Mouse (Mus musculus) right cerebral cortex, postnatal 25 days (tissue): ENCODE data around the gene Bmpr2.
A peak's percentile ranks its signal among the peaks of the same experiment; 100 is the strongest.

Source experiments
- DNase-seq: peaks from one replicate; pipeline ENCODE4 v3.0.0; 2022

Gene Bmpr2

DNA sequence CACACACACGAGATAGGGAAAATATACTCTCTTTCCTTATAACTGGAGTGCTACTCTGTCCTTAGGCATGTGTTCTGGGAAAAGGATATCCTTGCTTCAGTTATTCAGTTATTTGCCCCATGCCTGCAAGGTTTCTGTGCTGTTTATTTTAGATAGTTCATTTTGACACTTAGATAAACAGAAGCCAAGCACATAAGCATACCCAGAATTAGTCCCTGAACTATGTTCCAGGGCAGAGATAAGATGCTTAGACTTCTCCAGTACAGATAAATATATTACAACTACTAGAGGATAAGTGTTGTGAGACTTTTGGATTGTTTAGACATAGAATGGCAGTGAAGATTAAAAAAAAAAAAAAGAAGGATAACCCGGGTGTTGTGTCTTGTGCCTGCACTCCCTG is 41.2 kb downstream of the Bmpr2 start:
- DNase-seq = no peak

DNA sequence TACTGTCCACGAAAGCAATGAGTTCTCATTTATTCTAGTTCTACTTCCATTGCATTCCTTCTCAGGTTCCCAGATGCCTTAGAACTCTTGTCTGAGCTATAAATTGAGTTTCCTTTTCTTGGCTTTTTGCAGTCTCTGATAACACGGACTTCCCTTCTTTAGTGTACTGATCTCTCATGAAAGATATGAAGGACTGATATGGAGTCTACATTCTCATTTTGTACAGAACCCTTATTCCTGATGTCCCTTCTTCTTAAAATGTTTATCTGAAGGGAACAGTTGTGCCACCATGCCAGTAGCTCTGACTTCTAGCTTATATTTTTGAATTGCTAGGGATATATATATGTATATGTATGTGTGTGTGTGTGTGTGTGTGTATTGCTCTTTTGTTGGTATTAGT is 46.7 kb downstream of the Bmpr2 start:
- no peak for DNase-seq

DNA sequence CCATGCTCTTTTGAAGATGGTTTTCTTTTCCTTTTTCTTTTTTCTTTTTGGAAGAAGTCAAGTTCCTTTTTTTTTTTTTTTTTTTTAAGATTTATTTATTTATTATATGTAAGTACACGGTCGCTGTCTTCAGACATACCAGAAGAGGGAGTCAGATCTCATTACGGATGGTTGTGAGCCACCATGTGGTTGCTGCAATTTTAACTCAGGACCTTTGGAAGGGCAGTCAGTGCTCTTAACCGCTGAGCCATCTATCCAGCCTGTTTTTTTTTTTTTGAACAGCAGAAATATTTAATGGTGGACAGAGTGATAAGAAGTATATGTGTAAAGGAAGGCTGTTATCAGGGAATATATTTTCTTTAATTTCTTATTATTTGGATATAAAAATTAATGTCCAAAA is 49.6 kb downstream of the Bmpr2 start:
- DNase-seq = no peak

DNA sequence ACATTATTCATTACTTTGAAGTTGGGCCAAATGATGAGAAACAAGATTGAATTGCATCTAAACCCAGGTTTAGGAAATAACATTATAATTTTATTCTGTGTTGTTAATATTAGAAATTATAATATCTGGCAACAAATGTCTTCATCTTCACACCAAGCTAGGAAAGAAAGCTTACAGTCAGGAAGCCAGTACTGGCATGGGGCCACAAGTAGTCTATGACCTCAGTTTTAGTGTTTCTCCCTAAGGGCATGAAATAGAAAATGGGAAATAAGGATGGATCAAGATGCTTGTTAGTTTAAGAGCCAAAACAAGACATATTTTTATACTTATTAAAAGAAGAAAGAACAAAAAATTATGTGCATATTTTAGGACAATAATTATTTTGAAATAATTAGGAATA is 62.2 kb downstream of the Bmpr2 start:
- no peak for DNase-seq

DNA sequence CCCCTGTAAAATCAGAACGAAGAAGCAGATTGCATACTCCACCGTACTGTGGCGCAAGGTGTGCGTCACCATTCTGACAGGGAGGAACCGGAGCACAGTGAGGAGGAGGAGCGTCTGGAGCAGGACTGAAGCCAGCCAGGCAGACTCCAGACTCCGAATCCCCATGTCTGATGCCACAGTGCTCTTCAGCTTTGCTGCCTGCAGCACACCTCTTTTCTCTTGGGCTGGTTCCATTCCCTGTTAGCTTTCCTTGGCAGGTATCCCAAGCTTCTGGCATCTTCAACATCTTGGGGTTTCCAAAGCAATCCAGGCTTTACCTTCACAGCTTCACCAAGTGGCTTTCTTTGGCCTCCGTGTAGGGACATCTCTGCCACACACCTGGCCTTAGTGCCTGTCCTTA is 63.4 kb downstream of the Bmpr2 start:
- peak; percentile 47 for DNase-seq

DNA sequence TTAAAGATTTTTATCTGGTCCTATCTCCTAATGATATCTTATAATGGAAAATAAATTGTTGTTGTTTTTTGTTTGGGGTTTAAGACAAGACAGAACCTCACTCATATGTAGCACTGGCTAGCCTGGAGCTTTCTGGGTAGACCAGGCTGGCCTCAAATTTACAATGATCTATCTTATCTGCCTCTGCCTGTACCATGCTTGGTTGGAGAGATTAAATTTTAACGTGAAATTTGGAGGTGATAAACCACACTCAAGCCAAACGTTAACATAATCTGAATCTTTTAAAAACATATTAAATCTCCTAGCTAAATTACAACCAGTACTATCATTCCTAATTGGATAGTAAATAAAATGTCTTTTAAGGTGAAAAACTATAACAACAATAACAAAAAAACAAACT is 66.2 kb downstream of the Bmpr2 start:
- DNase-seq = no peak

DNA sequence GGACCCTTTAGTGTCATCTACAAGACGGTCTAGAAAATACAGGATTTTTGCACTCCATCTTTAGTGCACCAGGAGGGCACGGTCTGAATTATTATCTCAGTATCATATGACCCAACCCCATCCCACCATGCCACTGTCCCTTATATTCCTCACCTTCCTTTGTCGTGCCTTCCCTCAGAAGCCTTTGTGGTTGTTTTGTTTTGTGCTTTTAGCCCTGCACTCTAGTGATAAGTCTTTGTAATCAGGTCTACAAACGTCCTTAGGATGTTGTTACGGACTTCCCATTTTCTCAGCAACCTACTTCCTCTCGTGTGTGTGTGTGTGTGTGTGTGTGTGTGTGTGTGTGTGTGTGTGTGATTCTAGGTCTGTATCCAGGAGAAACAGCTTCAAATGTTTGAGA is 67.0 kb downstream of the Bmpr2 start:
- no peak for DNase-seq

DNA sequence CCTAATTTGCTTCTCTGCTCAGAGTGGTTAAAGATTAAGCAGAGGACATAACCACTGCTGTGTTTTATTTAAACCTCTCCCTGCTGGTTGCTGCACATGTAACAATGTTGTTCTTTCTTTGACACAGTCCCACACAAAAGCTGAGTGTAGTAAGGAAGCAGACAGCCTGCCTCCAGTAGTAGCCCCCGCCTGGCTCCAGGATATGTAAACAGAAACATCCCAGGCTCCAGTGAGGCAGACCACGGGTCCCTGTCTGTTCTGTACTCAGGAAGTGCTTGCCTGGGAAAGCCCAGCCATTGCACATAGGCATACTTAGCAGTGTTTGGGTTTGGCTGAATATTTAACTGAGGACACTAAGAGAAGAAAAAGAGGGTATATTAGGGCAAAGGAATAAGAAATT is 70.5 kb downstream of the Bmpr2 start:
- DNase-seq = peak; percentile 10

DNA sequence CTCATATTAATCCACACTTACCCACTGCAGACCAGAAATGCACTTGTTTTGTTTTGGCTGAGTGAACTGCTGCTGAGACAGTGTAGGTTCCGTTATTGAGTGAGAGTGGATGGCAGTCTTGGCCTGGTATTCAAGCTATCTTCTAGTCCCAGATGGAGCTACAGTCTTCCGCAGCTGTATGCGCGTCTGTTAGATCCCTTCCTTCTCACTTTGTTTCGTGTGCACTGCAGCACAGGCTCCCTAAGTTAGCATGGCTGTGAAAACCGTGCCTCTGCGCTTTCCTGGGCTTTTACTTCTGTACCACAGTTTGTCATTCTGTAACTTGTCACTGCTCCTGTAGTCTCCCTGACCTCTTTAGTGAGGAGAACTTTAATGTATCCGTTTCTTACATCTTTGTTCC is 85.1 kb downstream of the Bmpr2 start:
- DNase-seq = no peak

DNA sequence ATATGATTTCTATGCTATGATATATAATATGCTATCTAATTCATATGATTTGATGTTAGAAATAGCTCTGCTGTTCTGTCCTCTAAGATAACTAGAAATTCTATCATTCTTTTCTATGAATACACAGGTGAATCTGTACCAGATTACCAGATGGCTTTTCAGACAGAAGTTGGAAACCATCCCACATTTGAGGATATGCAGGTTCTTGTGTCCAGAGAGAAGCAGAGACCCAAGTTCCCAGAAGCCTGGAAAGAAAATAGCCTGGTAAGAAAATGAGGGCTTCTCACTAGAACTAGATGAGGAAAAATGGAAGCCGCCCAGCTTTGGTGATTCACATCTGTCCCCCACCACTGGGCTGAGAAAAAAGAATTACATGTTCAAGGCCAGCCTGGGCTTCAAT is 95.8 kb downstream of the Bmpr2 start:
- no peak for DNase-seq

DNA sequence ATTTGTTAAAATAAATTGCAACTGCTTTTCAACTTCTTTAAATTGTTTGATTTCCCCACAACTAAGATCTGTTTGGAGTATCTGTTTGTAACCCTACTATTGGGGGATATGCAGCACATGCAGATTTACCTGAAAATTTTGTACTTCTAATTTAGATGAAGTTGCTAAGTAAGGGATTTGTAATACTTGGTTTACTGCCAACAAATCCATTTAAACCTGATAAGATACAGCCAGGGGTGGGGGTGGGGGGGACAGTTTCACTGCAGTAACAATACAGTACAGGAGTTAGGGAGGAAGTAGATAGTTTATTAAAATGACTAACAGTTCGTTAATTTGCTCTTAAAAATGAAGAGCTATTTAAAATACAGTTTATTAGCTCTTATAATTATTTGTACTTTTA is 98.9 kb downstream of the Bmpr2 start:
- no peak for DNase-seq

DNA sequence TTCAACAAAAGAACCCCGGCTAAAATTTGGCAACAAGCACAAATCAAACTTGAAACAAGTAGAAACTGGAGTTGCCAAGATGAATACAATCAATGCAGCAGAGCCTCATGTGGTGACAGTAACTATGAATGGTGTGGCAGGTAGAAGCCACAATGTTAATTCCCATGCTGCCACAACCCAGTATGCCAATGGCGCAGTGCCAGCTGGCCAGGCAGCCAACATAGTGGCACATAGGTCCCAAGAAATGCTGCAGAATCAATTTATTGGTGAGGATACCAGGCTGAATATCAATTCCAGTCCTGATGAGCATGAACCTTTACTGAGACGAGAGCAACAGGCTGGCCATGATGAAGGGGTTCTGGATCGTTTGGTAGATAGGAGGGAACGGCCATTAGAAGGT is 104.8 kb downstream of the Bmpr2 start:
- DNase-seq = no peak

DNA sequence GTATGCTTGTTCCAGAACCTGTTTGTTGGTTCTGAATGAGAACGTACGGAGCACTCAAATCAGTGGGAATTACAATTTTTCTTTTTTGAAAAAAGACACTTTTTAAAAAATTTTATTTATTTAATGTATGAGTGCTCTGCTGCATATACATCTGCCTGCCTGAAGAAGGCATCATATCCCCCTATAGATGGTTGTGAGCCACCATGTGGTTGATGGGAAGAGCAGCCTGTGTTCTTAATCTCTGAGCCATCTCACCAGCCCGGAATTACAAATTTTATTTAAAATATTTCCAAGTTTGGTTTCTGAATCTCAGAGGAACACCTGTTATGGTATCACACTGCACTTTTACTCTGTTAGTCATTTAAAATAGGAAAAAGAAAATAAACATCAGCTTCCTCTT is 110.8 kb downstream of the Bmpr2 start:
- no peak for DNase-seq

DNA sequence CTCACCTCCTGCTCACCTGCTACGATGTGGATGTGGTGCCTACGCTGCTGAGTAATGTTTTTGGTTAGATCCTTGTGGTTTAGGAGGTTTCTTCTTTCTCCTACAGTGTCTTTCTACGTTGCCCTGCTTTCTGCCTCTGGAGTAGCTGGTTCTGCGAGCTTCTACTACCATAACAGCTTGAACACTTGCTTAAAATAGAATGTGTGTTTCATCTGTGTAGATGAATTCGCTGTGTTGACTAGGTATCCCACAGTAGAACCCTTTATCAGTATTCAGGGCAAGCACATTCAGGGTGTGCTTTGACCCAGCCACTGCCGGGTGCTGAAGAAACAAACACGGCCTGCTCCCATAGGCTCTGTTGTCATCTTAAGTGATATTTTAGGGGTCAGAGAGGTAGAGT is 114.9 kb downstream of the Bmpr2 start:
- no peak for DNase-seq

DNA sequence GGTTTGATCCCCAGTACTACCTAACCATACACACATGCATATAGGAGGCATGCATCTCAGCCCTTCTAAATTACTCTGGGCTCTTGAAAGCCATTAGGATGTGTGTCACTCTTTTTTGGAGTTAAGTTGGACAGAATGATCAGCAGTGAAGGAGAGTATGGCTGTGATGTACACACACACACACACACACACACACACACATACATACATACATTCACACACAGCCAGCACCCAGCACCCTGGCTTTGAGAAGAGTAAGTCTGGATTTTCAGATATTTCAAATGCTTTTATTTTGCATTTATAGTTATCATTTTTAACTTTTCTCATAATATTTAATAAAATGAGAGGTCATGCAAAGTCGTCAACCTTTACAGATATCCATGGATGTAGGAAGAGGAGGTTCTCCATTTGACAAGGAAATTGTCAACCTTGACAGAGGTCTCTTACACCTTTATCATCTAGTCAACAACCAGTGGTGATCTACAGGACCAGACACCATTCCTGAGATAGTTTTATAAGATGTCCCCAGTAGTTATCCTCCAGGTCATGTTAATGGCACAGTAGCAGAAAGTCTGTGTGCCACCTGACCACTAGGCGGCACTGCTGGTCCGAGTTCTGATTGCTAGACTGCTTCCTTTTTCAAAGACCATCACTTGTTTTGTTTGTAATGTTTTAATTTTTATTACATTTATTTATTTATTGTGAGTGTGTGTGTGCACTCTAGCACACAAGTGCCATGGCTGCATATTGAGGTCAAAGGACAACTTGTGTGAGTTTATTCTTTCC is 120.3 kb downstream of the Bmpr2 start:
- peak; percentile 66 for DNase-seq

DNA sequence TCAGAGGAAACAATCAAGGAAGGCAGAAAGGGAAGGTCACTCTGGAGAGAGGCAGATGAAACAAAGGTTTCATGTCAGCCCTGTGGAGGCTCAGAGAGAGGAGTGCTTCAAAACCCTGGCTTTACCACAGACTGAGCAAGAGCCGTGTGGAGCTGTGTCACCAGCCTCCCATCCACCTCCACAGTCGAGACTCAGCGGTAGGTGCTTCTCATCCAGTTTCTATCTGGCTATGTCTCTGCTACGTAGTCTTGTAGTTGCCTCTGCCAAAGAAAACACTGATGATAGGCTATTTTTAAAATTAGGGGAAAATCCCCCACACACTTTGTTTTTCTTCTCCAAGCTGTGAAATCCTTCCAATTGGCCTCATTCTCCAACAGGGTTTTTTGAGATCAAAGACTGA is 123.7 kb downstream of the Bmpr2 start:
- DNase-seq = no peak

DNA sequence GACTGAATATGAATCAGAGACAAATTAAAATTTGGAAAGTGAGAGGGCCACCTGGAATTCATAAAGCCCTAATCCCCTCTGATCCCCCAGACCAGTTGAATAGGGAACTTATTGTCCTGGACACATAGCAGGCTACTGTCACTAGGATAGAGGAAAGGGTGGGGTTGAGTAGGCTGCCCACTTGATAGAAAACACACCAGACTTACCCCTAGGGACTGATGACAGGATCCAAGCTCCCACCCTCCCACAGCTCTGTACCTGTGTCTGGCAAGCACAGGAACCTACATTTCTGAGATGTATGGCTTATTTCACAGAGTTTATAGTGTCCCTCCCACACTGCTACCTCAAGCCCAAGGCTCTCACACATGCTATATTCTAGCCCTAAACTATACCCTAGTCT is 124.8 kb downstream of the Bmpr2 start:
- no peak for DNase-seq

DNA sequence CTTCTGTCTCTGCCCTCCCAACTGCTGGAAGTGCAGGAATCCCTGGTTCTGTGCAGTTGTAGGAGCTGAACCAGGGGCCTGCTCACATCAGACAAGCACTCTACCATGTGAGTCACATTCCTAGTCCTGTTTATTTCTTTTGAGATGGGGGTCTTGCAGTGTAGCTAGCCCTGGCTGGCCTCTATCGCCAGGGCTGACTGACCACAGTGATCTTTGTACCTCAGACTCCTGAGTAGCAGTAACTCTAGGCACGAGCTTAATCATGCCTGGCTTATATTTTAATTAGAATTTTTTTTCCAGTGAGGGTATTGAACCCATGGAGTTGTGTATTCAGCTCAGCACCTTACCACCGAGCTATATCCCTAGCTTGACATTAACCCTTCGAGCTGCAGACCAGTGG is 128.0 kb downstream of the Bmpr2 start:
- no peak for DNase-seq

DNA sequence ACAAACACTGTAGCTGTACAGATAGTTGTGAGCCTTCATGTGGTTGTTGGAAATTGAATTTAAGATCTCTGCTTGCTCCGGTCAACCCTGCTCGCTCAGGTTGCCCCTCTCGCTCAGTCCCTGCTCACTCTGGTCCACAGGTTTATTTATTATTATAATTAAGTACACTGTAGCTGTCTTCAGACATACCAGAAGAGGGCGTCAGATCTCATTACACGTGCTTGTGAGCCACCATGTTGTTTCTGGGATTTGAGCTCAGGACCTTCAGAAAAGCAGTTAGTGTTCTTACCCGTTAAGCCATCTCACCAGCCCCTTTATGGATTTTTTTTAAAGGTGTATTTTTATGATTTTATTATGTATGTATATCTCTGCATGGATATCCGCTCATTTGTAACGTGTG is 129.6 kb downstream of the Bmpr2 start:
- DNase-seq = no peak

DNA sequence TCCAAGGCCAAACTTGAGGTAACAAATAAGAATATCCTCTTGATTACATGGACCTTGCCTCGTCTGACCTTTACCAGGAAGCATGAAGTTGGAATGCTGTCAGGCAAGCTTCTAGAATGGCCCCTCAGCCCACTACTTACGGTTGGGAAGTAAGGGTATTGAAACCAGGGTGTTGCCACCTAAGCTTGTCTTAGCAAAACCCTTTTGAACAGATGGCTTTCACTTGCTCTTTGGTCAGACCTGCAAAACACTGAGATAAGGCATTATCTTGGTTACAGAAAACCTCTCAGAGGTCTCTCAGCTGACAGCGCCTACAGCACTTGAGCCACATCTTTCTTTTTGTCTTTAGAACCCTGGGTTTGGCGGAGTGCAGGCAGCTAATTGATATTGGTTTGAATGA is 130.8 kb downstream of the Bmpr2 start:
- DNase-seq = no peak

DNA sequence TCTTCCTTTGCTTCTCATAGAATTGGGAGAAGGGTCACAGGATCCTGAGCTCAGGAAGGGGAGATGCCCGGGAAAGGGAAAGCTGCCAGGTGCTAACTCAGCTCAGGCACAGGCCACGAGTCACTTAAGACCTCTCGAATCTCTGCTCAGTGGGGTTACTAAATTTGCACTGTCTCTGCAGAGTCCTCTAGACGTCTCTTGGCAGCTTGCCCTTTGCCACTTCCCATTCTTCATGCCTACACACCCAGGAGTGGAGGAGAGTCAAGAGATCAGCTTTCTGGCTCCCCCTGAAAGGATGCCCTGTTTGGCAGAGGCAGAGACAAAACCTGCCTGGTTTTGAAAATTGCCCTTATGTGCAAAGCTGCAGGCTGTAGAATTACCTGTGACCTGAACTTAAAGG is 132.3 kb downstream of the Bmpr2 start:
- DNase-seq = peak; percentile 18

DNA sequence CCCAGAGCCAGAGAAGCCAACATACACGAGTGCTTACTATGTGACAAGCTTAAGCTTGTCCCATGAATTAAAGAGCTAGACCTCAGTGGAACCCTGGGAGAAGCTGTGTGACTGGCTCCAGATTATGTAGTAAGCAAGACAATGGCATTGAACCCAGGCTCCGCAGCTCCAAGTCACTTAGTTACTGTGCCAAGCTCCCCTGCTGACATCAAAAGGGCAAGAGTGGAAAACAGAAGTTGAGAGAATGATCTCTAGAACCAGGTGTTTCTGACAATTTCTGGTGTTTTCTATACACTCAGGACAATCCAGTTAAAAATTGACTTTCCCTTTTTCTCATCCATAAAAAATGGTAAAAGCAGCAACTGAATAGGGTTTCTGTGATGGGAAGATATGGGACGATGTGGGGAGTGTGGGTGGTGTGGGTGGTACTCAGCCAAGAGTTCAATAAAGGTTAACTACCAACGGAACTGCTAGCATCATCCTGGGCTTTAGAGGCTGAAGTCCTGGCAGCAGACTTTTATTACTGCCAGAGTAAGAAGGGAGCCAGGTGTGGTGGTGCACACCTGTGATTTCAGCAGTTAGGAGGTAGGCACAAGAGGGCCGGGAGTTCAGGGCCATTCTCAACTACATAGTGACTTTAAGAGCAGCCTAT is 134.1 kb downstream of the Bmpr2 start:
- DNase-seq = no peak

DNA sequence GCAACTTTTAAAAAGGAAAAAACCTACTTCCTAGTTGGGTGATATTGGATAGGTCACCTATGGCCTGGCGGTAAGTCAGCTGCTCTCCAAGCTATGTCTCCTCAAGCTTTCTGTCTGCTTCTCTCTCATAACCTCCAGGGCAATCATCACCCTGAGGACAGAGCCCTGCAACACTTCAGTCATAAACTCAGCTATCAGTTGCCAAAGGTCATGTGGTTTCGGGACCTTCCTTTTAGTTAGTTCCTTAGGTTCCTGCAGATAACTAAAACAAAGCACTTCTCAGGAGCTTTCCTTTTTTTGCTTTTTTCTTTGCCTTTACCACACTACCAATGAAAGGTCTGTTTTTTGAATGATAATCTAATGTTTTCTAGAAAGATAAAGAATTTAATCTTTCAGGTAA is 136.5 kb downstream of the Bmpr2 start:
- DNase-seq = no peak

DNA sequence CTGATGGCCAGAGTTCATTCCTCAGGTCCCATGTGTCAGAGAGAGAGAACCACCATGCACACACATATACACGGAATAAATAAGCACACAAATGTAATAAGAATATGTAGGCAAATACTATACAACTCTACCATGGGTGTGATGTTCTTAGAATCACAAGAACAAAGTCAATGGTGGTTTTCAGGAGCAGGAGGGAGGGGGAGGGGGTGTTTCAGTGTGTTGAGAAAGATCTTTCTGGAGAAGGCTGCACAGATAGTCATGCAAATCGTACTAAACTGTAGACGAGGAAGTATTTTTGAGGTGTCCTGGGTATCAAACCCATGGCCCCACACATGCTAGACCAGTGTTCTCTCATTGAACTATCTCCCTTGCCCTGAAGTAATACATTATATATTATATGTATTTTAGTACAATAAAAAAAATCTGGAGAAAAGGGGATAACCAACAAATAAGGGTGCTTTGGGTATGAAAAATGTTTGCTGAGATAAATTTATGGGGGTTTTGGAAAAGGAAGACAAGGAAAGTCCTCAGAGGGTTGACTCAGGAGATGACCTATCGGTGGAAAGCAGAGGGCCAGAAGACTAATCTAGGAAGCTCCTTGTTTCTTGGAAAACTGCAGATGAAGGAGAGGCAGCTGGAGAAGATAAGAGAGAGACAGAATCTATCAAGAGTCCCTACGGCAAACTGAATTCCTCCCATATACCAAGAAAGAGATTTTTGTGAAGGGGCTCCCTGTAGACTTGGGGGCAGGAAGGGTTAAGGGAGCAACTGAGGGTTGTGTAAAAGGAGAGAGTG is 138.1 kb downstream of the Bmpr2 start:
- no peak for DNase-seq
